Mouse (Mus musculus) cerebellum, postnatal 36 days (tissue): ENCODE measurements around the gene Chrng.
A peak's percentile ranks its signal among the peaks of the same experiment; 100 is the strongest.

Source experiments
- DNase-seq, 2 experiments: peaks; one replicate each; pipeline ENCODE4 v3.0.0; 2021 to 2022; ENCODE audit warnings: mixed read lengths in 2 of 2

The Chrng gene

GRCm38 (mm10) chr1:87204465-87204864 is at the start of gene Chrng:
TSS of gene Chrng (plus strand) at chr1:87204657.
- DNase-seq, result no peak

GRCm38 (mm10) chr1:87155531-87156198 is 48.8 kb upstream of the Chrng start:
- no peak for DNase-seq

GRCm38 (mm10) chr1:87156199-87156587 is 48.3 kb upstream of the Chrng start, which contains the start of gene Ecel1:
TSS of gene Ecel1 (minus strand) at chr1:87156521.
- DNase-seq, result no peak

GRCm38 (mm10) chr1:87159396-87159795 is 45.1 kb upstream of the Chrng start:
- no peak for DNase-seq

GRCm38 (mm10) chr1:87164164-87164795 is 40.2 kb upstream of the Chrng start:
- no peak for DNase-seq

GRCm38 (mm10) chr1:87164796-87165184 is 39.7 kb upstream of the Chrng start:
- DNase-seq, result no peak

GRCm38 (mm10) chr1:87170458-87170857 is 34.0 kb upstream of the Chrng start:
- DNase-seq, result no peak

- DNase-seq, result no peak
These were observed 33.1 kb upstream of the Chrng start for GRCm38 (mm10) chr1:87171312-87171711.

- DNase-seq, result no peak
These were observed 32.1 kb upstream of the Chrng start for GRCm38 (mm10) chr1:87172316-87172715.

- peak; percentile 50 to 57 for DNase-seq
These were observed 30.2 kb upstream of the Chrng start for GRCm38 (mm10) chr1:87174006-87174955.

GRCm38 (mm10) chr1:87175852-87176292 is 28.6 kb upstream of the Chrng start:
- DNase-seq, result no peak

- no peak for DNase-seq
These were observed 23.6 kb upstream of the Chrng start for GRCm38 (mm10) chr1:87180896-87181295.

GRCm38 (mm10) chr1:87183013-87183412 is 21.4 kb upstream of the Chrng start, which contains the start of gene Prss56:
TSS of gene Prss56 (plus strand) at chr1:87183313.
- DNase-seq, result no peak

GRCm38 (mm10) chr1:87183998-87184750 is 20.3 kb upstream of the Chrng start:
- no peak for DNase-seq

- DNase-seq, result peak; percentile 72 to 76
These were observed 19.7 kb upstream of the Chrng start for GRCm38 (mm10) chr1:87184751-87185139.

GRCm38 (mm10) chr1:87185526-87185925 is 18.9 kb upstream of the Chrng start:
- no peak for DNase-seq

- DNase-seq, result peak in 1 of 2 experiments; percentile 18
These were observed 18.0 kb upstream of the Chrng start for GRCm38 (mm10) chr1:87186261-87187036.

- DNase-seq, result peak; percentile 78 to 79
These were observed 17.5 kb upstream of the Chrng start for GRCm38 (mm10) chr1:87187037-87187355.

GRCm38 (mm10) chr1:87190429-87190828 is 14.0 kb upstream of the Chrng start, which contains the start of gene Chrnd:
TSS of gene Chrnd (plus strand) at chr1:87190607.
- no peak for DNase-seq

- no peak for DNase-seq
These were observed 7.2 kb upstream of the Chrng start for GRCm38 (mm10) chr1:87197296-87197695.
